15 mouse cellular contexts compared by ENCODE assay signal in the genomic region with DNA sequence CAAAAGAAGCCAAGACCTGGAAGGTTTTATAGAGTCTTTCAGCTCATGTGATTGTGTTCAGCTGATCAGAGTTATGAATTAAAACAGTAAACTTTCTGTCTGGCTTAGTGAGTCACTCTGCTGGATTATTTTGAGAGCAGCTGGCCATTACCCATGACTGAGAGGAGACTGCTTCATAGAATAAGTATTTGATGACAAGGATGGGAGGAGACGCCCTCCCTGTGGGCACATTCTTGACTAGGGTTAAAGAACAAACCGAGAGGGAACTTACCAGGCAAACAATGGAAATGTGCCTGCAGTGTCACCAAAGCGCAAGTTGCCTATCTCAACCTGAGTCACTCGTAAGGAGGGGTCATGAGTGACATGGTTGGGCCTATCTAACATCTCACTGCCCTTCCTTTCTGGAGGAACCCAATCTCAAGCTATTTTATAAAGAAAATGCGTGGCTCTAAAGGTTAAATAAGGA.
DNase-seq lines count a peak whose midpoint lies in the region; ATAC-seq and TF ChIP-seq lines count a peak whose summit lies in the region.
"Had no signal": no experiment of that assay in that cellular context is flagged by ENCODE, and none has a peak within 500 bp of the region (broad histone marks: within the 10 kb centered on the region; RNA-seq: fewer than 3 reads in every experiment).

No protein-coding gene starts in this region.

- no peak overlapping the region for H3K27ac ChIP-seq in intestine, embryonic 14.5 days (ENCODE audit: low read depth)
- no peak overlapping the region for H3K27ac ChIP-seq in intestine, embryonic 15.5 days
- H3K27ac ChIP-seq: embryonic facial prominence, embryonic 12.5 days; hindbrain, embryonic 14.5 days; layer of hippocampus, adult 2 months; liver, embryonic 15.5 days had no signal

- H3K4me1 ChIP-seq in intestine, embryonic 14.5 days (replicated peaks; ENCODE audit: control insufficient read depth, insufficient read depth, low read length) = peaks cover 25% of the 10 kb centered on the region
- 0 out of 2 replicates have a peak, but pooled peaks cover 10% of the 10 kb centered on the region for H3K4me1 ChIP-seq in intestine, embryonic 15.5 days (replicated peaks)
- H3K4me1 ChIP-seq: liver, embryonic 15.5 days had no signal

- H3K4me3 ChIP-seq in intestine, embryonic 14.5 days (ENCODE audit: low read depth, low read length) = no peak overlapping the region
- no peak overlapping the region for H3K4me3 ChIP-seq in intestine, embryonic 15.5 days (replicated peaks)
- H3K4me3 ChIP-seq in myocyte = no peak overlapping the region
- H3K4me3 ChIP-seq: embryonic facial prominence, embryonic 12.5 days; layer of hippocampus, adult 2 months; liver, embryonic 15.5 days had no signal

- ATAC-seq in intestine, embryonic 14.5 days (replicated peaks; ENCODE audit: low FRiP score, low TSS enrichment, low read depth) = no peak
- no peak for ATAC-seq in intestine, embryonic 15.5 days

- peak; percentile 43 for TF ChIP-seq POLR2A in myocyte (IDR thresholded peaks at IDR 0.05; ENCODE audit: insufficient read length, low read depth)

- WGBS in intestine, embryonic 14.5 days = 81% methylated on average over 5 of the region's 5 CpGs
- WGBS in intestine, embryonic 15.5 days = 76% methylated on average over 5 of the region's 5 CpGs

- H3K4me2 ChIP-seq in intestine, embryonic 14.5 days (ENCODE audit: low read length) = no peak overlapping the region
- H3K4me2 ChIP-seq in intestine, embryonic 15.5 days (replicated peaks) = no peak overlapping the region
- peak overlapping the region; percentile 69 for H3K4me2 ChIP-seq in myocyte (ENCODE audit: low read depth)
- H3K4me2 ChIP-seq: embryonic facial prominence, embryonic 12.5 days; hindbrain, embryonic 14.5 days; liver, embryonic 15.5 days had no signal

- intact Hi-C loops in heart, postnatal 14 days (cut with DNase I) = no loop called here

- no peaks in the 10 kb centered on the region for H3K9me3 ChIP-seq in intestine, embryonic 14.5 days (ENCODE audit: control insufficient read depth, low read length)
- no peaks in the 10 kb centered on the region for H3K9me3 ChIP-seq in intestine, embryonic 15.5 days
- H3K9me3 ChIP-seq: embryonic facial prominence, embryonic 12.5 days; liver, embryonic 15.5 days had no signal

- no peaks in the 10 kb centered on the region for H3K36me3 ChIP-seq in intestine, embryonic 14.5 days (ENCODE audit: control insufficient read depth, insufficient read depth, low read length)
- H3K36me3 ChIP-seq in intestine, embryonic 15.5 days = no peaks in the 10 kb centered on the region
- no peaks in the 10 kb centered on the region for H3K36me3 ChIP-seq in myocyte (ENCODE audit: control insufficient read depth, insufficient read depth)
- H3K36me3 ChIP-seq: embryonic facial prominence, embryonic 12.5 days; liver, embryonic 15.5 days had no signal

- H3K27me3 ChIP-seq in intestine, embryonic 14.5 days (replicated peaks; ENCODE audit: control insufficient read depth, insufficient read depth, low read length) = no peaks in the 10 kb centered on the region
- H3K27me3 ChIP-seq in intestine, embryonic 15.5 days (replicated peaks) = no peaks in the 10 kb centered on the region
- no peaks in the 10 kb centered on the region for H3K27me3 ChIP-seq in myocyte (ENCODE audit: control insufficient read depth, insufficient read depth, insufficient read length)
- H3K27me3 ChIP-seq: embryonic facial prominence, embryonic 12.5 days; liver, embryonic 15.5 days had no signal

- DNase-seq in intestine, embryonic 14.5 days (ENCODE audit: low spot score) = peak; percentile 28
- DNase-seq in ZHBTc4 (ENCODE audit: low read depth, low spot score) = peak; percentile 10
- peak; percentile 13 to 35 for DNase-seq in heart, postnatal 14 days
- no peak for DNase-seq in right cerebral cortex, postnatal 14 days
- DNase-seq in T-cell, adult 2 months (ENCODE audit: low spot score) = no peak
- no peak for DNase-seq in layer of hippocampus, postnatal 25 days (ENCODE audit: extremely low spot score in 1 of 2, low spot score in 1 of 2)
- DNase-seq: adrenal gland, postnatal 25 days; cerebellum, adult 18-20 months; left cerebral cortex, postnatal 4 days had no signal

- H3K79me2 ChIP-seq in myocyte (ENCODE audit: control insufficient read depth, insufficient read depth) = no peaks in the 10 kb centered on the region

- no peak overlapping the region for H3K9ac ChIP-seq in intestine, embryonic 14.5 days (ENCODE audit: low read length)
- H3K9ac ChIP-seq in intestine, embryonic 15.5 days = no peak overlapping the region
- H3K9ac ChIP-seq: embryonic facial prominence, embryonic 12.5 days; hindbrain, embryonic 14.5 days; liver, embryonic 15.5 days had no signal

- H3ac ChIP-seq in myocyte (ENCODE audit: control insufficient read depth, insufficient read length) = no peak overlapping the region

TF ChIP-seq in myocyte, 11 proteins besides CTCF, POLR2A, EP300 and RAD21:
- TF ChIP-seq MYOG (IDR thresholded peaks at IDR 0.05; ENCODE audit: control insufficient read depth in 1 of 3, insufficient read depth in 1 of 3, insufficient read length in 2 of 3, low read depth in 2 of 3) = peak in 2 of 3 experiments; percentile 11 to 53
- peak; percentile 61 for TF ChIP-seq POLR2AphosphoS2 (IDR thresholded peaks at IDR 0.05; ENCODE audit: insufficient read length, low read depth)
- peak; percentile 5 to 59 (median 20) for TF ChIP-seq MYOD1 (IDR thresholded peaks at IDR 0.05; ENCODE audit: control insufficient read depth in 1 of 3, insufficient read length in 2 of 3, low read depth in 2 of 3)
- peak; percentile 87 for TF ChIP-seq USF1 (IDR thresholded peaks at IDR 0.05; ENCODE audit: low read depth)
- TF ChIP-seq SRF (IDR thresholded peaks at IDR 0.05; ENCODE audit: control insufficient read depth, insufficient read length, low read depth) = no peak
- TF ChIP-seq TCF3 (IDR thresholded peaks at IDR 0.05; ENCODE audit: insufficient read length, low read depth) = no peak
- no peak for TF ChIP-seq REST (IDR thresholded peaks at IDR 0.05; ENCODE audit: insufficient read depth, insufficient read length)
- TF ChIP-seq E2F4 (IDR thresholded peaks at IDR 0.05; ENCODE audit: insufficient read depth) = no peak
- TF ChIP-seq MAX (IDR thresholded peaks at IDR 0.05; ENCODE audit: low read depth) = no peak
- peak; percentile 51 for TF ChIP-seq TCF12 (IDR thresholded peaks at IDR 0.05; ENCODE audit: insufficient read depth, poor library complexity, severe bottlenecking)
- peak; percentile 27; the same call in 1 of the 2 replicates for TF ChIP-seq CEBPB (IDR thresholded peaks at IDR 0.05; ENCODE audit: insufficient read depth, poor library complexity, severe bottlenecking)

Comparison
In these comparisons a context has a peak if more than half of its experiments do, and no peak if none do; other contexts are left out.
1. DNase-seq: peak in intestine, embryonic 14.5 days (single experiment), ZHBTc4 (single experiment) and heart, postnatal 14 days (2 of 2); none in right cerebral cortex, postnatal 14 days (single experiment), T-cell, adult 2 months (single experiment) and layer of hippocampus, postnatal 25 days (0 of 2).